Mouse (Mus musculus): ENCODE measurements around the gene Fam129b. TPM values are rescaled to one million over a fixed set of nuclear protein-coding genes. Genes with fewer than 3 reads are reported as not detected.

The Fam129b gene
- total and polyA plus RNA-seq, 3 experiments, result 17.5 to 20.0 TPM; not detected in 1

- Histone ChIP-seq H3K4me3 (ENCODE audit: control insufficient read depth in 1 of 2, insufficient read depth in 1 of 2, low read depth in 2 of 2, low read length in 2 of 2) (no peak overlapping the region), H3K79me2 (ENCODE audit: control insufficient read depth, insufficient read depth, low read length, poor library complexity) (no peaks in the 10 kb centered on the region), H3K9ac (ENCODE audit: control insufficient read depth, low read depth, low read length, poor library complexity, severe bottlenecking) (no peak overlapping the region), H3K27ac (ENCODE audit: control insufficient read depth, low read depth, low read length) (no peak overlapping the region), H3K27me3 (ENCODE audit: control insufficient read depth in 1 of 2, insufficient read depth in 2 of 2, low read length in 2 of 2) (no peaks in the 10 kb centered on the region), H3K4me1 (ENCODE audit: control insufficient read depth in 1 of 2, insufficient read depth in 2 of 2, low read length in 2 of 2) (no peaks in the 10 kb centered on the region), H3K9me3 (replicated peaks; ENCODE audit: insufficient read depth, low read length) (no peaks in the 10 kb centered on the region), H3K36me3 (ENCODE audit: control insufficient read depth in 1 of 2, insufficient read depth in 2 of 2, low read length in 2 of 2) (no peaks in the 10 kb centered on the region; a peak in 2 of 4 replicates)
- no peak for TF ChIP-seq GATA1 (IDR thresholded peaks at IDR 0.05; ENCODE audit: low read depth, low read length)
- TF ChIP-seq RCOR1 (IDR thresholded peaks at IDR 0.05; ENCODE audit: low read depth, low read length), result no peak
- no peak for TF ChIP-seq UBTF (IDR thresholded peaks at IDR 0.05; ENCODE audit: borderline replicate concordance, insufficient read depth, low read depth, low read length)
- no peak for TF ChIP-seq NRF1 (IDR thresholded peaks at IDR 0.05; ENCODE audit: insufficient read depth, low read depth, low read length, poor library complexity, severe bottlenecking)
- TF ChIP-seq CTCF (IDR thresholded peaks at IDR 0.05 in 2 of 3, conservative IDR thresholded peaks at IDR 0.05 in 1 of 3; ENCODE audit: control insufficient read depth in 1 of 3, insufficient read depth in 1 of 3, low read depth in 2 of 3, low read length in 3 of 3, poor library complexity in 1 of 3, severe bottlenecking in 1 of 3), result no peak
- no peak for TF ChIP-seq POLR2AphosphoS5 (IDR thresholded peaks at IDR 0.05; ENCODE audit: borderline replicate concordance, low read depth, low read length)
- no peak for TF ChIP-seq USF2 (IDR thresholded peaks at IDR 0.05; ENCODE audit: borderline replicate concordance in 1 of 2, insufficient read depth in 1 of 2, low read depth in 1 of 2, low read length in 2 of 2)
- no peak for TF ChIP-seq CHD2 (IDR thresholded peaks at IDR 0.05; ENCODE audit: low read length)
- no peak for TF ChIP-seq USF1 (IDR thresholded peaks at IDR 0.05; ENCODE audit: low read depth, low read length)
- no peak for TF ChIP-seq NELFE (IDR thresholded peaks at IDR 0.05; ENCODE audit: low read depth, low read length)
- TF ChIP-seq GABPA (IDR thresholded peaks at IDR 0.05; ENCODE audit: low read depth, low read length), result no peak
- DNase-seq (ENCODE audit: low read depth, low spot score), result no peak
Observed at GRCm38 (mm10) chr2:32947454-32947853, 71.5 kb downstream of the Fam129b start.

DNA sequence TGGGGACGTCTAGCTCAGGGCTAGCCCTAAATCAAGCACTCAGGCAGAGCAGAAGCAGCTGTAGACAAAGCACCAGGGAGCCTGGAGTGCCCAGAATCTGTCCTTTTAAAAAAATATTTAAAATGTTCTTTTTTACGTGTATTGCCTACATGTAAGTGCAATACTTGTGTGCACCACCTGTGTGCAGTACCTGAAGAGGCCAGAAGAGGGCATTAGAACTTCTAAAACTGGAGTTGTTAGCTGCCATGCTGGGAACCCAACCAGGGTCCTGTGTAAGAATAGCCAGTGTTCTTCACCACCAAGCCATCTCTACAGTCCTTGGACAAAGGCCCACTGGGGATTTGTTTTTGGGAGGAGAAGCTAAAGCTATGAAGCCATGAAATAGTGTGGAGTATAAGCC is 78.7 kb downstream of the Fam129b start:
- Histone ChIP-seq H3K27me3 (ENCODE audit: control insufficient read depth in 1 of 2, insufficient read depth in 2 of 2, low read length in 2 of 2) (no peaks in the 10 kb centered on the region), H3K4me3 (ENCODE audit: control insufficient read depth in 1 of 2, insufficient read depth in 1 of 2, low read depth in 2 of 2, low read length in 2 of 2) (no peak overlapping the region), H3K27ac (ENCODE audit: control insufficient read depth, low read depth, low read length) (no peak overlapping the region), H3K9me3 (replicated peaks; ENCODE audit: insufficient read depth, low read length) (no peaks in the 10 kb centered on the region), H3K9ac (ENCODE audit: control insufficient read depth, low read depth, low read length, poor library complexity, severe bottlenecking) (no peak overlapping the region), H3K36me3 (ENCODE audit: control insufficient read depth in 1 of 2, insufficient read depth in 2 of 2, low read length in 2 of 2) (no peaks in the 10 kb centered on the region), H3K79me2 (ENCODE audit: control insufficient read depth, insufficient read depth, low read length, poor library complexity) (no peaks in the 10 kb centered on the region), H3K4me1 (ENCODE audit: control insufficient read depth in 1 of 2, insufficient read depth in 2 of 2, low read length in 2 of 2) (no peaks in the 10 kb centered on the region)
- peak; percentile 59 for DNase-seq (ENCODE audit: low read depth, low spot score)
- TF ChIP-seq ZNF384 (IDR thresholded peaks at IDR 0.05; ENCODE audit: low read depth, low read length), result no peak
- TF ChIP-seq CTCF (IDR thresholded peaks at IDR 0.05 in 2 of 3, conservative IDR thresholded peaks at IDR 0.05 in 1 of 3; ENCODE audit: control insufficient read depth in 1 of 3, insufficient read depth in 1 of 3, low read depth in 2 of 3, low read length in 3 of 3, poor library complexity in 1 of 3, severe bottlenecking in 1 of 3), result peak; percentile 15 to 55 (median 42); a peak in 5 of 6 replicates
- TF ChIP-seq SMC3 (IDR thresholded peaks at IDR 0.05; ENCODE audit: low read depth, low read length), result peak; percentile 20; the same call in 1 of the 2 replicates
- no peak for TF ChIP-seq NELFE (IDR thresholded peaks at IDR 0.05; ENCODE audit: low read depth, low read length)
- no peak for TF ChIP-seq KAT2A (conservative IDR thresholded peaks at IDR 0.05; ENCODE audit: low read depth, low read length)
